Mouse (Mus musculus) neural tube, embryonic 15.5 days (tissue): ENCODE results near the gene Rgs16. TPM values are rescaled to one million over a fixed set of nuclear protein-coding genes. Genes with fewer than 3 reads are reported as not detected.

Source experiments
- ATAC-seq: fragments of 200-750 bp; cut with Nextera tagmentation; 2 replicates; pipeline ENCODE4 v1.8.0; 2017; ENCODE audit warnings: mild to moderate bottlenecking, moderate TSS enrichment, moderate library complexity; ENCODE audit not compliant: low FRiP score
- H3K27ac ChIP-seq: fragments of 300-500 bp; sonication (generic); replicated peaks from 2 replicates; pipeline ENCODE4 v1.5.1; 2015; ENCODE audit warnings: mild to moderate bottlenecking, inconsistent platforms
- H3K27me3 ChIP-seq: fragments of 300-500 bp; sonication (generic); replicated peaks from 2 replicates; pipeline ENCODE4 v1.6.1; 2015; ENCODE audit warnings: inconsistent platforms
- H3K36me3 ChIP-seq: fragments of 300-500 bp; sonication (generic); 2 replicates; pipeline ENCODE4 v1.6.1; 2015; ENCODE audit warnings: inconsistent platforms
- H3K4me1 ChIP-seq: fragments of 300-500 bp; sonication (generic); 2 replicates; pipeline ENCODE4 v1.6.1; 2015; ENCODE audit warnings: inconsistent platforms
- H3K4me2 ChIP-seq: fragments of 300-500 bp; sonication (generic); 2 replicates; pipeline ENCODE4 v1.6.1; 2015; ENCODE audit warnings: inconsistent platforms, mild to moderate bottlenecking, moderate library complexity
- H3K4me3 ChIP-seq: fragments of 300-500 bp; sonication (generic); replicated peaks from 2 replicates; pipeline ENCODE4 v1.5.1; 2015; ENCODE audit warnings: mild to moderate bottlenecking, inconsistent platforms
- H3K9ac ChIP-seq: fragments of 300-500 bp; sonication (generic); replicated peaks from 2 replicates; pipeline ENCODE4 v1.6.1; 2015; ENCODE audit warnings: mild to moderate bottlenecking, inconsistent platforms
- H3K9me3 ChIP-seq: fragments of 300-500 bp; sonication (generic); replicated peaks from 2 replicates; pipeline ENCODE4 v1.6.1; 2016; ENCODE audit warnings: inconsistent platforms
- WGBS: fragments of 180-500 bp; shearing (Covaris S2); methylation state at CpG from one replicate; pipeline ENCODE4 v1.1.7; 2015; ENCODE audit warnings: mixed read lengths; 5-methylcytosine and 5-hydroxymethylcytosine counted together
- polyA plus RNA-seq: library from polyadenylated mRNA; unstranded; fragments of >200 nt; fragmentation: Nextera tagmentation; extraction: Ambion mirVana; gene quantifications from 2 replicates; pipeline ENCODE4 v1.2.1, GENCODE M21; 2015

Rgs16 gene
- polyA plus RNA-seq, 1 experiment from 2014 or later: 14.3 TPM

DNA sequence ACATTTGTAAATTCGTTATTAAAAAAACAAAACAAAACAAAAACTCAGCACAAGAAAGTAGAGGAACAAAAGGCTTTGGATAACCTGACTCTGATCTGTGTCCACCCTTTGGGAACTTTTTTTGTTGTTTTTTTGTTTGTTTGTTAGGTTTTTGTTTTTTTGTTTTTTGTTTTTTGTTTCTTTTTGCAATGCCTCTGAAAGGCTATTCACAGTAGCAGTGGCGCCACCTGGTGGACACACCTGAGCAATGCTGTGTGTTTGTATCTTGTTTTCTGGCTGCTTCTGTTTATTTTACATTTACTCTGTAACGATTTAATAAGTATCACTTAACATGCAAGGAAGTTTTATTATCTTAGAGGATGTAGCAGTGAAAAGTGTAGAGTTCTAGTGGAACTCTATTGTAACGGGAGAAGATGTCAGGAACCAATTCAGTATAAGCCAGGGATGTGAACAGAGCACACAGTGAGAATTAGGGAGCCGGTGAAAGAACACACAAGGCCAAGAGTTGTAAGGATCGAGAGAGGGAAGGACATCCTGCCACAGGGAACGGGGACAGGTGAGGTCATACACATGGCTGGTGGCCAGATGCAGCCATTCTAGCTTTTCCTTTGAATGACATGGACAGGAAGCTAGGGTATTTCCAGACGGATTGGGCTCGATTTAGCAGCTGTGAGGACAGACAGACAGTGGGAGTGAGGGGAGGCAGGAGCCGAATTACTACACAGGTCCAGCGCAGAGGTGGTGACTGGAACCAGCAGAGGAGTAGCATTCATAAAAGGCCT is 2.4 kb downstream of the Rgs16 start:
- Histone ChIP-seq H3K36me3 (no peaks in the 10 kb centered on the region), H3K4me2 (peak overlapping the region; percentile 87), H3K4me1 (peaks cover 57% of the 10 kb centered on the region), H3K4me3 (no peak overlapping the region), H3K9me3 (no peaks in the 10 kb centered on the region), H3K27ac (no peak overlapping the region), H3K9ac (0 out of 2 replicates have a peak overlapping the region, but pooled peaks have one; percentile 28), H3K27me3 (no peaks in the 10 kb centered on the region; the same call in 1 of the 2 replicates)
- no peak for ATAC-seq
- WGBS: 59% methylated on average over 11 of the region's 11 CpGs

DNA sequence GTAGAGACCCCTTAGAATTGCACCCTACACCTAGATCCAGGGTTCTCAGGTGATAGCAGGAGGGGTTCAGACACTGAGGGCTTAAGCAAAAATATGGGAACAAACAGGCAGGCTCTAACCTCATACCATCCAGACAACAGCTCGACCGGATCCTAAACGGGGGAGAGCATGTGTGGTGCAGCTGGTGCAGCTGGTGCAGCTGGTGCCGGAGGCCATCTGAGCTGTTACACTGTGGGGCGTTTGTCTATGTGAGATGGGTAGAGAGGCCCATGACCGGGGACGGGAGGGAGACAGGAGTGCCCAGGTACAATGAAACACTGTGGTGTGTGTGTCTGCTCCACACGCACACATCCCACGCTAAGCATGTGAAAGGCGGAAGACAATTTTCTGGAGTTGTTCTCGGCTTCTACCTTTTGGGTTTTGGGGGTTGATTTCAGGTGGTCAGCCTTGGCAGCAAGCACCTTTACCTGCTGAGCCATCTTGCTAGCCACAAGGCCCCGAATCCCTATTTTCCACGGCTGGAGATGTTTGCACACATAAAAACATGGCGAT is 6.0 kb downstream of the Rgs16 start:
- H3K4me2 ChIP-seq: no peak overlapping the region
- no peaks in the 10 kb centered on the region for H3K27me3 ChIP-seq
- no peaks in the 10 kb centered on the region for H3K36me3 ChIP-seq
- H3K27ac ChIP-seq: peak overlapping the region; percentile 33; the same call in 1 of the 2 replicates
- 54% methylated on average over 14 of the region's 14 CpGs for WGBS
- peaks cover 61% of the 10 kb centered on the region for H3K4me1 ChIP-seq
- H3K9ac ChIP-seq: no peak overlapping the region; the same call in 1 of the 2 replicates
- H3K9me3 ChIP-seq: no peaks in the 10 kb centered on the region
- no peak for ATAC-seq
- no peak overlapping the region for H3K4me3 ChIP-seq

DNA sequence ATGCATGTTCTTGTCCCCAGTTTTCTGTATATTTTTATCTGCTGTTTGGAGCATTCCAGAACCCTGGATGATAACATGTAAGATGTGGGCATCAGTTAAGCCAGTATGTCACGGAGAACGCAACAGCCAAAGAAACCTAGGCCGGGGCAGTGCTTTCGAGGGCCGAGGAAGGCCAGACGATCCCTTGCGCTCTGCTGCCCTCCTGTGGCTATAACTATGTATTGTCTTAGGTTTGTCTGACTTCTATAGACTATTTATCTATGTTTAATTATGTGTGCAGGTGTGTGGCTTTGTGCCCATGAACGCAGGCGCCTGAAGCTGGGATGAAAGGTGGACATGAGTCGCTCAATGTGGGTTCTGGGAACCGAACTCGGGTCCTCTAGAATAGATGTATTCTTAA is 6.6 kb downstream of the Rgs16 start:
- no peaks in the 10 kb centered on the region for H3K27me3 ChIP-seq
- H3K4me1 ChIP-seq: peaks cover 64% of the 10 kb centered on the region
- ATAC-seq: no peak
- H3K36me3 ChIP-seq: no peaks in the 10 kb centered on the region
- H3K9me3 ChIP-seq: no peaks in the 10 kb centered on the region
- no peak overlapping the region for H3K4me2 ChIP-seq
- no peak overlapping the region for H3K9ac ChIP-seq
- 3% methylated on average over 12 of the region's 12 CpGs for WGBS
- H3K27ac ChIP-seq: peak overlapping the region; percentile 33; the same call in 1 of the 2 replicates
- H3K4me3 ChIP-seq: no peak overlapping the region

DNA sequence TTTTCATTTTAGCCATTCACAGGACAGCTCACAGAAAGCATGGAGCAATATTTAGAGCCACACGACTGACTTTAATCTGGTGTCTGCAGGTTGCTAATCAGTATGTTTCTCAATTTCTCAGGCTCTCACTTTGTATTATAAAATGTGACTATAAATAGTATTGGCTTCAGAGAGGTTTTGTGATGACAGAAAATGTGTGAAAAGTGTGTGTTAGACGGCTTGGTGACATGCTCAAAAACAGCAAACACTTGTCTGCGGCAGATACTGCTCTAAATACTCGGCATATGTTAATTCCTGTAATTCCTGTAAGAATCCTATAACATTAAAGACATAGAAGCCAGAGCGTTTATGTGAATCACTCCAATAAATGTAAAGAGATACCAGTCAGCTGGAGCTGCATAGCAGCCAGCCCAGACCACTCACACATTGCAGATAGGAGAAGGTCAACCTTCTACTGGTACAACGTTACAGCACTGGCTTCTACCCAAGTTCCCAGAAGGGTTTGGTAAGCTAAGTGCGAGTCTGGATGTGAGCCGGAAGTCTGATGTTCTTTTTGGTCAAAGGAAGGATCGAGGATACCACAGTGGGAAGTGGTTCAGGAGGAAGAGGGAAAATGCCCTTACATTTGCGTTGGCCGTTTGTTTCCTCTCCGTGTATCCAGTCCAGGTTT is 7.8 kb downstream of the Rgs16 start:
- H3K36me3 ChIP-seq: no peaks in the 10 kb centered on the region
- 0 out of 2 replicates have a peak overlapping the region, but pooled peaks have one; percentile 20 for H3K9ac ChIP-seq
- WGBS: 69% methylated on average over 12 of the region's 12 CpGs
- no peaks in the 10 kb centered on the region for H3K27me3 ChIP-seq
- ATAC-seq: no peak
- peak overlapping the region; percentile 83; the same call in 1 of the 2 replicates for H3K27ac ChIP-seq
- peaks cover 71% of the 10 kb centered on the region for H3K4me1 ChIP-seq
- H3K4me3 ChIP-seq: no peak overlapping the region
- H3K9me3 ChIP-seq: no peaks in the 10 kb centered on the region
- H3K4me2 ChIP-seq: peak overlapping the region; percentile 55

DNA sequence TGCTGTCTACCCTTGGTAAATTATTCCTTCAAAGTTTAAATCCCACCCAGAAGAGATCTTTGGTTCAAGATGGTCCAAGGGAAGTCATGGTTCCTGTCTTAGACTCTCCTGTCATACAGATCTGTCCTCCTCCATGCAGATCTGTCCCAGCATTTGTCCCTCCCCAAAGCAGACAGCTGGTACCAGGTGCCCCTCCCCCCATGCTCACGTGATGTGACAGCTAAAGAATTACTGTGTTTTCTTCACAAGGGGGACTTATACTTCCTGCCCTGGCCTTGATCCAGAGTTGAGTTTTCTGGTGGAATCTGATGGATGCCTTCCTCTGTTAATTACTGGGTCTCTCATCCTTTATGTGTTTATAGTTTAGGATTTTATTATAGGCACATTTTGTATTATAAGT is 8.4 kb downstream of the Rgs16 start:
- Histone ChIP-seq H3K27me3 (no peaks in the 10 kb centered on the region), H3K9ac (0 out of 2 replicates have a peak overlapping the region, but pooled peaks have one; percentile 20), H3K4me1 (peaks cover 67% of the 10 kb centered on the region), H3K36me3 (0 out of 2 replicates have a peak, but pooled peaks cover 2% of the 10 kb centered on the region), H3K9me3 (no peaks in the 10 kb centered on the region), H3K4me3 (no peak overlapping the region), H3K27ac (peak overlapping the region; percentile 83), H3K4me2 (peak overlapping the region; percentile 55)
- no peak for ATAC-seq
- WGBS: 0% methylated on average over 1 of the region's 1 CpGs

DNA sequence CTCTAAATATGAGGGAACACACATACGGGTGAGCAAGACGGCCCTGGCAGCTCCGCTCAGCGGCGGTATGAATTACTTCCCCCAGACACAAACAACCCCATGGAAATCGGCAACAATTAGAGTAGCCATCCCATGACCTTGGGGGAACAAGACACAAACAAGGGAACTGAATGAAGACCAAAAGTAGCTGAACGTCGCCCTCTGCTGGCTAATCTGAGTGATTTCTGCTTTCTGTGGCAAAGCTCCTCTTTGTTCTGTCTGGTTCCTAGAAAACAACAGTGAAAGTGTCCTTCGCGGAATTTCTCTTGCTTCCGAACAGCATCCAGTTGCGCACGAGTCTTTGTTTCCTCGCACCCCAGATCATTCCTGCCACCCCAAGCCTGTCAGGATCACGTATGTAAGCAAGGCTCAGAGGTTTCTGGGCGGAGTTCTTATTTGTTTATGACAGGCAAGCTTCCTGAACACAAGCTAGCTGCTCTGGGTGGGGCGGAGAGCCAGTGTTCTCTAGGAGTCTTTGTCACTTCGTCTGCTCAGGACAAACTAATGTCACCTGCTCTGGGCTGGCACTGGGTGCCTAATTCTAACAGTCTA is 9.2 kb downstream of the Rgs16 start, which contains the start of gene Rnasel:
Rnasel (plus strand) TSS at position 216 of the 591 bp plus-strand sequence.
- 2% methylated on average over 18 of the region's 18 CpGs for WGBS
- Histone ChIP-seq H3K36me3 (0 out of 2 replicates have a peak, but pooled peaks cover 5% of the 10 kb centered on the region), H3K27ac (peak within 1 kb of the TSS; percentile 83), H3K27me3 (no peaks in the 10 kb centered on the region), H3K4me1 (peaks cover 64% of the 10 kb centered on the region), H3K9me3 (no peaks in the 10 kb centered on the region), H3K4me3 (peak within 1 kb of the TSS; percentile 40), H3K9ac (peak within 1 kb of the TSS; percentile 54), H3K4me2 (peak within 1 kb of the TSS; percentile 55)
- peak; percentile 70 for ATAC-seq

DNA sequence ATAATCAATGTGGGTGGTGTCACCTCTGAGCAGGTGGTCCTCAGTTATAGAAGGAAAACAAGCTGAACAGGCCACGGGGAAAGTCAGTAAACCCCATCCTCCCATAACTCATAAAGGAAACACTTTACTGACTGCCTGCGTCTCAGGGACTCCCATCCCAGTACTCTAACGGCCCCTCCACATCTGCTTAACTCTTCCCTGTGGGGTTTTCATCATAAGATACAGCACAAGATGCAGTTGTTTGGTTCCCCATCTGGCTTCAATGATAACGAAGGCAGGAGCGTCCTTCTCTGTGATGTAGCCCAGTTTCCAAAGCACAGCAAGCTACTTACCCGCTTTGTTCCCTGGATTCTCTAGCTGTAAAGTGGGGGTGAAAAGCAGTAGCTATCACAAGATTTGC is 9.9 kb downstream of the Rgs16 start:
- H3K4me2 ChIP-seq: peak overlapping the region; percentile 55
- 0 out of 2 replicates have a peak, but pooled peaks cover 5% of the 10 kb centered on the region for H3K36me3 ChIP-seq
- H3K27ac ChIP-seq: peak overlapping the region; percentile 83
- no peaks in the 10 kb centered on the region for H3K9me3 ChIP-seq
- H3K9ac ChIP-seq: peak overlapping the region; percentile 54
- WGBS: 20% methylated on average over 6 of the region's 6 CpGs
- H3K4me3 ChIP-seq: peak overlapping the region; percentile 40
- no peaks in the 10 kb centered on the region for H3K27me3 ChIP-seq
- ATAC-seq: peak; percentile 42
- peaks cover 57% of the 10 kb centered on the region for H3K4me1 ChIP-seq

DNA sequence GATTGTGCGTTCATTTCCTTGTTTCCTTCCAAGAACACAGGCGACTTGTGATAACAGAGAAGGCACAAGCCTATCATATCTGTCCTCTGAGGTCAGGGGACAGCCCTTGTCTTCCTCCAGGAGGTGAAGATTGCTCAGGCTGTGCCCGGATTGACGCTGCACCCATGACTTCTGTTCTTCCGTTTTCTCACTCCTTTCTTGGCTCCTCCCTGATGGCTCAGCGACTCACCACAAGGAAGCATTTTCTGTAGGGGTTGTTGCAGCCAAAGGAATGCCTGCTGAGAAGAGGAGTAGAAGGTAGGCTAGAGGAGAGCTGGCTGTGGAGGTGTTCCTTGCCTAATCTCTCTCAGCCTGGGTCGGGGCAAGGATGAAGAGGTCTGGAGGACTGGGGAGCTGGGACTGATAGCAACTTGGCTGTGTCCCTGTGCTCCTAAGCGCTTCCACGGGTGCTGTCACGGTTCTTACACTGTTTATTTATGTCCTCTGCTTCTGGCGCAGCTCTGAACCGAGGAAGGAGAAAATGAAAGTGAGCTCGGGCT is 11.7 kb downstream of the Rgs16 start:
- Histone ChIP-seq H3K27me3 (no peaks in the 10 kb centered on the region), H3K27ac (peak overlapping the region; percentile 66), H3K9ac (peak overlapping the region; percentile 34), H3K4me1 (peaks cover 49% of the 10 kb centered on the region), H3K4me3 (peak overlapping the region; percentile 24), H3K9me3 (no peaks in the 10 kb centered on the region), H3K36me3 (0 out of 2 replicates have a peak, but pooled peaks cover 11% of the 10 kb centered on the region), H3K4me2 (peak overlapping the region; percentile 55)
- WGBS: 32% methylated on average over 13 of the region's 13 CpGs
- ATAC-seq: no peak

DNA sequence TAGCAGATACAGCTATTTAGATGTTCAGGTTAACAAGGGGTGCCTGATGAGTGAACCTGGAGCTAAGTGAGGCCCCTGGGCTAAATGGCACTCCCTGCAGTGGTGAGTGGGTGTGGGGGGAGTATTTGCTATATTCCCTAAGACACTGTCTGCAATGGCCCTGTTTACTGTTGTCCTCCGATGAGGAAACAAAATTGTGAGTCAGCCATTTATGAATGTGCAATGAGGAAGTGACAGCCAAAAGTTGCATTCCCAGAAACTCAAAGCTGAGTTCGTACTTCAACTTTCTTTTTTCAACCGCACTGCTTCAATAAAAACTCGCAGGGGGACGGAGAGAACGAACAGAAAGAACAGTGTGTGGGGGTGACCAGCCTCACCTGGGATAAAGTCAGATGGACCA is 12.4 kb downstream of the Rgs16 start:
- WGBS: 87% methylated on average over 6 of the region's 6 CpGs

DNA sequence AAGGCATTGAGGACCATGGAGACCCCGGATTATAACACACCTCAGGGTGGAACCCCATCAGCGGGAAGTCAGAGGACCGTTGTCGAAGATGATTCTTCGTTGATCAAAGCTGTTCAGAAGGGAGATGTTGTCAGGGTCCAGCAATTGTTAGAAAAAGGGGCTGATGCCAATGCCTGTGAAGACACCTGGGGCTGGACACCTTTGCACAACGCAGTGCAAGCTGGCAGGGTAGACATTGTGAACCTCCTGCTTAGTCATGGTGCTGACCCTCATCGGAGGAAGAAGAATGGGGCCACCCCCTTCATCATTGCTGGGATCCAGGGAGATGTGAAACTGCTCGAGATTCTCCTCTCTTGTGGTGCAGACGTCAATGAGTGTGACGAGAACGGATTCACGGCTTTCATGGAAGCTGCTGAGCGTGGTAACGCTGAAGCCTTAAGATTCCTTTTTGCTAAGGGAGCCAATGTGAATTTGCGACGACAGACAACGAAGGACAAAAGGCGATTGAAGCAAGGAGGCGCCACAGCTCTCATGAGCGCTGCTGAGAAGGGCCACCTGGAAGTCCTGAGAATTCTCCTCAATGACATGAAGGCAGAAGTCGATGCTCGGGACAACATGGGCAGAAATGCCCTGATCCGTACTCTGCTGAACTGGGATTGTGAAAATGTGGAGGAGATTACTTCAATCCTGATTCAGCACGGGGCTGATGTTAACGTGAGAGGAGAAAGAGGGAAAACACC is 13.7 kb downstream of the Rgs16 start:
- no peaks in the 10 kb centered on the region for H3K27me3 ChIP-seq
- peaks cover 17% of the 10 kb centered on the region for H3K36me3 ChIP-seq
- H3K9ac ChIP-seq: no peak overlapping the region
- H3K9me3 ChIP-seq: no peaks in the 10 kb centered on the region
- H3K27ac ChIP-seq: no peak overlapping the region
- H3K4me1 ChIP-seq: peaks cover 35% of the 10 kb centered on the region
- no peak overlapping the region for H3K4me3 ChIP-seq
- 73% methylated on average over 25 of the region's 25 CpGs for WGBS
- no peak overlapping the region for H3K4me2 ChIP-seq
- no peak for ATAC-seq

More for the DNA sequence above, 12.4 kb downstream of the Rgs16 start:
- Histone ChIP-seq H3K4me3 (peak overlapping the region; percentile 24), H3K4me2 (peak overlapping the region; percentile 55), H3K27ac (peak overlapping the region; percentile 66), H3K9me3 (no peaks in the 10 kb centered on the region), H3K27me3 (no peaks in the 10 kb centered on the region), H3K9ac (0 out of 2 replicates have a peak overlapping the region, but pooled peaks have one; percentile 34), H3K4me1 (peaks cover 47% of the 10 kb centered on the region), H3K36me3 (0 out of 2 replicates have a peak, but pooled peaks cover 11% of the 10 kb centered on the region)
- no peak for ATAC-seq
